Mouse (Mus musculus) bone marrow macrophage, adult 2 months (primary cell): Measurements from ENCODE around the gene Npas4.

ENCODE experiments used
- CTCF ChIP-seq: IDR thresholded peaks from 2 replicates; pipeline ENCODE4 v1.5.1; 2012; ENCODE audit warnings: low read depth, mild to moderate bottlenecking, low read length, moderate library complexity
- POLR2A ChIP-seq: IDR thresholded peaks from 2 replicates; pipeline ENCODE4 v1.6.1; 2012; ENCODE audit warnings: mild to moderate bottlenecking, low read depth, low read length, borderline replicate concordance

- TF ChIP-seq POLR2A (no peak), CTCF (no peak)
These were observed at the start of gene Npas4 for GRCm38 (mm10) chr19:4990256-4990625.
